ENCODE assay signal across 8 mouse cellular contexts in the genomic region with DNA sequence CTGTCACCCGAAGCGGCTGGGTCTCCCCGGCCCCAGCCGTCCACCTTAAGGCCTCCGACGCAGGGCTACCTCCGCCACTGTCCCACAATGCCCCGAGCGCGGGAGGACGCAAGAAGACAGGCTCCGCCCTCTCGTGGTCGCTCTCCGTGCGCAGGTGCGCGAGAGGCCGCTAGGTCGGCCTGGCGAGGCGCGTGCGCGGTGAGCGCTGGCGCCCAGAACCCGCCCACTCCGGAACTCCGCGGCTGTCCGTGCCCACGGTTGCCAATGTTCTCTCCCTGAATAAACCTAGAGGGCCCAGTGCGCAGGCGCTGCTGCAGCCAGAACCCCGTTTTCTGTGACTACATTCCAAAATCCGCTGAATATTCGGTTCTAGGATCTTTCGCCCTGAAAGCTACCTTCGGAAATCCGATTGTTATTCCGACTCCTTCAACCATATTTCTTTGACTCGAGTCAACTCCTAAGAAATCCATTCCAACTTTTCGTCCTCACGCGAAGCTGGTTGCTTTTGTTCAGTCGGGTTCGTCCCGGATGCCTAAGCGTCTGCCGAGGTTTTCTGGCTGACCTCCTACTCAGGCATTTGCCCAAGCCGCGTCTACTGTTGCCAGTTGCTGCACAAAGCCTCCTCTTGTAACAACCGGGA. TPM values are rescaled to one million over a fixed set of nuclear protein-coding genes. Genes with fewer than 3 reads are reported as not detected.
DNase-seq lines count a peak whose midpoint lies in the region; ATAC-seq and TF ChIP-seq lines count a peak whose summit lies in the region.

Ppp6r1 (minus strand) TSS at position 108 of the 640 bp plus-strand sequence.

- no peaks in the 10 kb centered on the region for H3K9me3 ChIP-seq in forebrain, embryonic 10.5 days
- H3K9me3 ChIP-seq in heart, embryonic 15.5 days (replicated peaks), result no peaks in the 10 kb centered on the region
- H3K9me3 ChIP-seq in liver, embryonic 14.5 days (ENCODE audit: control insufficient read depth, low read length), result no peaks in the 10 kb centered on the region
- no peaks in the 10 kb centered on the region for H3K9me3 ChIP-seq in neural tube, embryonic 11.5 days (ENCODE audit: control insufficient read depth, low read length)
- H3K9me3 ChIP-seq in stomach, postnatal 0 days (ENCODE audit: control insufficient read depth, low read length), result no peaks in the 10 kb centered on the region

- WGBS in forebrain, embryonic 10.5 days, result under 1% methylated on average over 54 of the region's 54 CpGs
- WGBS in heart, embryonic 15.5 days, result under 1% methylated on average over 53 of the region's 54 CpGs
- WGBS in liver, embryonic 14.5 days (ENCODE audit: insufficient replicate concordance), result under 1% methylated on average over 54 of the region's 54 CpGs
- under 1% methylated on average over 54 of the region's 54 CpGs for WGBS in neural tube, embryonic 11.5 days
- WGBS in stomach, postnatal 0 days, result under 1% methylated on average over 51 of the region's 54 CpGs

- peak within 1 kb of the TSS; percentile 98 for H3K9ac ChIP-seq in heart, embryonic 15.5 days
- peak within 1 kb of the TSS; percentile 94 for H3K9ac ChIP-seq in liver, embryonic 14.5 days (replicated peaks)
- peak within 1 kb of the TSS; percentile 91 for H3K9ac ChIP-seq in neural tube, embryonic 11.5 days (ENCODE audit: low read length)
- H3K9ac ChIP-seq in stomach, postnatal 0 days (ENCODE audit: low read length), result peak within 1 kb of the TSS; percentile 96

- ATAC-seq in heart, embryonic 15.5 days (replicated peaks; ENCODE audit: insufficient number of reproducible peaks, insufficient read depth, low FRiP score, low read depth), result peak; percentile 97
- ATAC-seq in liver, embryonic 14.5 days (ENCODE audit: insufficient read depth), result peak; percentile 95
- peak; percentile 97 for ATAC-seq in neural tube, embryonic 11.5 days (ENCODE audit: insufficient read depth, low FRiP score, low TSS enrichment)
- peak; percentile 97 for ATAC-seq in stomach, postnatal 0 days (ENCODE audit: low FRiP score, low TSS enrichment)

- peak; percentile 94 to 95 for DNase-seq in CD8-positive naive resting alpha-beta T cell, adult 2 months (ENCODE audit: low read depth in 2 of 2, low spot score in 2 of 2)
- peak; percentile 93 for DNase-seq in c-Kit-positive CD71-negative TER-119-negative erythroid progenitor cells, embryonic 14.5 days (ENCODE audit: low read depth)
- peak; percentile 92 for DNase-seq in forebrain, embryonic 10.5 days (ENCODE audit: extremely low spot score, low spot score)
- peak; percentile 98 to 99 for DNase-seq in kidney, postnatal 25 days
- DNase-seq in liver, embryonic 14.5 days (ENCODE audit: low read depth in 3 of 3, low spot score in 3 of 3), result peak; percentile 93 to 95 (median 94)
- DNase-seq in neural tube, embryonic 11.5 days (ENCODE audit: low spot score), result peak; percentile 98
- peak; percentile 97 for DNase-seq in stomach, postnatal 0 days (ENCODE audit: low spot score)

- H3K4me3 ChIP-seq in forebrain, embryonic 10.5 days, result peak within 1 kb of the TSS; percentile 85
- H3K4me3 ChIP-seq in heart, embryonic 15.5 days, result peak within 1 kb of the TSS; percentile 94
- H3K4me3 ChIP-seq in liver, embryonic 14.5 days (ENCODE audit: insufficient read depth in 1 of 2, low read depth in 2 of 2, low read length in 2 of 2), result peak within 1 kb of the TSS; percentile 75 to 99
- peak within 1 kb of the TSS; percentile 85 for H3K4me3 ChIP-seq in neural tube, embryonic 11.5 days (ENCODE audit: low read depth, low read length)
- H3K4me3 ChIP-seq in stomach, postnatal 0 days (ENCODE audit: low read depth, low read length), result peak within 1 kb of the TSS; percentile 93

- TF ChIP-seq EP300 in liver, embryonic 14.5 days (IDR thresholded peaks at IDR 0.05; ENCODE audit: low read depth), result peak; percentile 13; the same call in 1 of the 2 replicates
- TF ChIP-seq EP300 in stomach, postnatal 0 days (optimal IDR thresholded peaks at IDR 0.05), result no peak

- TF ChIP-seq CTCF in liver, embryonic 14.5 days (IDR thresholded peaks at IDR 0.05; ENCODE audit: low read depth), result peak; percentile 70
- peak; percentile 72 for TF ChIP-seq CTCF in stomach, postnatal 0 days (IDR thresholded peaks at IDR 0.05; ENCODE audit: low read depth)

- H3K4me1 ChIP-seq in forebrain, embryonic 10.5 days, result peaks cover 41% of the 10 kb centered on the region
- H3K4me1 ChIP-seq in heart, embryonic 15.5 days (replicated peaks), result peaks cover 34% of the 10 kb centered on the region
- H3K4me1 ChIP-seq in liver, embryonic 14.5 days (replicated peaks; ENCODE audit: control insufficient read depth in 2 of 2, insufficient read depth in 2 of 2, low read length in 1 of 2), result peaks cover 30 to 33% of the 10 kb centered on the region in 2 experiments
- peaks cover 15% of the 10 kb centered on the region for H3K4me1 ChIP-seq in neural tube, embryonic 11.5 days (ENCODE audit: control insufficient read depth, insufficient read depth, low read length)
- H3K4me1 ChIP-seq in stomach, postnatal 0 days (replicated peaks; ENCODE audit: control insufficient read depth, insufficient read depth), result 0 out of 2 replicates have a peak, but pooled peaks cover 5% of the 10 kb centered on the region

- H3K4me2 ChIP-seq in heart, embryonic 15.5 days, result peak within 1 kb of the TSS; percentile 86
- H3K4me2 ChIP-seq in liver, embryonic 14.5 days (ENCODE audit: low read depth), result peak within 1 kb of the TSS; percentile 99
- H3K4me2 ChIP-seq in neural tube, embryonic 11.5 days (ENCODE audit: low read depth), result peak within 1 kb of the TSS; percentile 58
- peak within 1 kb of the TSS; percentile 83 for H3K4me2 ChIP-seq in stomach, postnatal 0 days (replicated peaks; ENCODE audit: low read depth)

- H3K36me3 ChIP-seq in forebrain, embryonic 10.5 days (replicated peaks), result peaks cover 26% of the 10 kb centered on the region
- peaks cover 8% of the 10 kb centered on the region for H3K36me3 ChIP-seq in heart, embryonic 15.5 days
- no peaks in the 10 kb centered on the region; the same call in 1 of the 2 replicates for H3K36me3 ChIP-seq in liver, embryonic 14.5 days (replicated peaks; ENCODE audit: control insufficient read depth, insufficient read depth, low read depth)
- no peaks in the 10 kb centered on the region for H3K36me3 ChIP-seq in neural tube, embryonic 11.5 days (ENCODE audit: control insufficient read depth, insufficient read depth, low read length)
- H3K36me3 ChIP-seq in stomach, postnatal 0 days (ENCODE audit: control insufficient read depth, insufficient read depth, low read length), result no peaks in the 10 kb centered on the region; the same call in 1 of the 2 replicates

- no peaks in the 10 kb centered on the region for H3K27me3 ChIP-seq in forebrain, embryonic 10.5 days (ENCODE audit: poor library complexity, severe bottlenecking)
- H3K27me3 ChIP-seq in heart, embryonic 15.5 days, result no peaks in the 10 kb centered on the region
- no peaks in the 10 kb centered on the region for H3K27me3 ChIP-seq in liver, embryonic 14.5 days (ENCODE audit: control insufficient read depth, insufficient read depth, low read length)
- H3K27me3 ChIP-seq in neural tube, embryonic 11.5 days (ENCODE audit: control insufficient read depth, insufficient read depth, low read length), result no peaks in the 10 kb centered on the region
- no peaks in the 10 kb centered on the region for H3K27me3 ChIP-seq in stomach, postnatal 0 days (ENCODE audit: control insufficient read depth, insufficient read depth, low read length)

- peak within 1 kb of the TSS; percentile 95 for H3K27ac ChIP-seq in forebrain, embryonic 10.5 days
- peak within 1 kb of the TSS; percentile 96 for H3K27ac ChIP-seq in heart, embryonic 15.5 days
- peak within 1 kb of the TSS; percentile 89 for H3K27ac ChIP-seq in liver, embryonic 14.5 days
- H3K27ac ChIP-seq in neural tube, embryonic 11.5 days (ENCODE audit: low read depth, low read length), result peak within 1 kb of the TSS; percentile 93
- peak within 1 kb of the TSS; percentile 98 for H3K27ac ChIP-seq in stomach, postnatal 0 days (replicated peaks)

RNA-seq across cellular contexts. Expression of gene Ppp6r1, which starts in this region (rescaled TPM):
- polyA plus RNA-seq in forebrain, embryonic 10.5 days (2016; fragmentation: Nextera tagmentation; extraction: Ambion mirVana), result 8.0 and 9.2 TPM in 2 replicates
- polyA plus RNA-seq in heart, embryonic 15.5 days (2015; fragmentation: Nextera tagmentation; extraction: Ambion mirVana), result 6.2 and 8.2 TPM in 2 replicates
- polyA plus RNA-seq in liver, embryonic 14.5 days (2012; rRNA removed), result 30.8 and 33.6 TPM in 2 replicates
- 4.3 and 5.1 TPM in 2 replicates for polyA plus RNA-seq in liver, embryonic 14.5 days (2014; fragmentation: Nextera tagmentation; extraction: Ambion mirVana)
- 6.0 and 6.7 TPM in 2 replicates for polyA plus RNA-seq in neural tube, embryonic 11.5 days (2014; fragmentation: Nextera tagmentation; extraction: Ambion mirVana)
- polyA plus RNA-seq in stomach, postnatal 0 days (2015; fragmentation: Nextera tagmentation; extraction: Ambion mirVana), result 3.9 and 6.2 TPM in 2 replicates

Comparison
In these comparisons a context has a peak if more than half of its experiments do, and no peak if none do; other contexts are left out.
1. Peak in every context shown above with its lines: DNase-seq, ATAC-seq, H3K4me3 ChIP-seq and H3K27ac ChIP-seq.